Mouse (Mus musculus) forebrain, embryonic 16.5 days (tissue): ENCODE measurements around the gene Dclk3. TPM values are rescaled to one million over a fixed set of nuclear protein-coding genes. Genes with fewer than 3 reads are reported as not detected.

Source experiments
- ATAC-seq: fragments of 200-750 bp; cut with Nextera tagmentation; 2 replicates; pipeline ENCODE4 v1.8.0; 2017; ENCODE audit warnings: mild to moderate bottlenecking, moderate library complexity
- H3K27ac ChIP-seq: fragments of 300-500 bp; sonication (generic); 2 replicates; pipeline ENCODE4 v1.5.1; 2014; ENCODE audit warnings: low read length, control low read depth
- H3K27me3 ChIP-seq: fragments of 300-500 bp; sonication (generic); replicated peaks from 2 replicates; pipeline ENCODE4 v1.6.1; 2014; ENCODE audit warnings: low read length; ENCODE audit not compliant: control insufficient read depth, insufficient read depth
- H3K36me3 ChIP-seq: fragments of 300-500 bp; sonication (generic); 2 replicates; pipeline ENCODE4 v1.6.1; 2014; ENCODE audit not compliant: control insufficient read depth, insufficient read depth
- H3K4me1 ChIP-seq: fragments of 300-500 bp; sonication (generic); replicated peaks from 2 replicates; pipeline ENCODE4 v1.6.1; 2014; ENCODE audit warnings: low read length; ENCODE audit not compliant: control insufficient read depth, insufficient read depth
- H3K4me2 ChIP-seq: fragments of 300-500 bp; sonication (generic); 2 replicates; pipeline ENCODE4 v1.6.1; 2014; ENCODE audit warnings: mild to moderate bottlenecking, low read length, control low read depth
- H3K4me3 ChIP-seq: fragments of 300-500 bp; sonication (generic); replicated peaks from 2 replicates; pipeline ENCODE4 v1.5.1; 2014; ENCODE audit warnings: mild to moderate bottlenecking, low read length, control low read depth
- H3K9ac ChIP-seq: fragments of 300-500 bp; sonication (generic); replicated peaks from 2 replicates; pipeline ENCODE4 v1.6.1; 2014; ENCODE audit warnings: low read depth, low read length, control low read depth
- H3K9me3 ChIP-seq: fragments of 300-500 bp; sonication (generic); 2 replicates; pipeline ENCODE4 v1.6.1; 2016; ENCODE audit warnings: low read length; ENCODE audit not compliant: control insufficient read depth
- WGBS: fragments of 180-500 bp; shearing (Covaris S2); extraction: QIAGEN DNeasy Blood & Tissue Kit; methylation state at CpG from one replicate; pipeline ENCODE4 v1.1.7; 2014; 5-methylcytosine and 5-hydroxymethylcytosine counted together
- polyA plus RNA-seq: library from polyadenylated mRNA; unstranded; fragments of >200 nt; fragmentation: Nextera tagmentation; extraction: Ambion mirVana; gene quantifications from 2 replicates; pipeline ENCODE4 v1.2.1, GENCODE M21; 2015

Dclk3 gene
- polyA plus RNA-seq, 1 experiment from 2014 or later, result 8.3 TPM

DNA sequence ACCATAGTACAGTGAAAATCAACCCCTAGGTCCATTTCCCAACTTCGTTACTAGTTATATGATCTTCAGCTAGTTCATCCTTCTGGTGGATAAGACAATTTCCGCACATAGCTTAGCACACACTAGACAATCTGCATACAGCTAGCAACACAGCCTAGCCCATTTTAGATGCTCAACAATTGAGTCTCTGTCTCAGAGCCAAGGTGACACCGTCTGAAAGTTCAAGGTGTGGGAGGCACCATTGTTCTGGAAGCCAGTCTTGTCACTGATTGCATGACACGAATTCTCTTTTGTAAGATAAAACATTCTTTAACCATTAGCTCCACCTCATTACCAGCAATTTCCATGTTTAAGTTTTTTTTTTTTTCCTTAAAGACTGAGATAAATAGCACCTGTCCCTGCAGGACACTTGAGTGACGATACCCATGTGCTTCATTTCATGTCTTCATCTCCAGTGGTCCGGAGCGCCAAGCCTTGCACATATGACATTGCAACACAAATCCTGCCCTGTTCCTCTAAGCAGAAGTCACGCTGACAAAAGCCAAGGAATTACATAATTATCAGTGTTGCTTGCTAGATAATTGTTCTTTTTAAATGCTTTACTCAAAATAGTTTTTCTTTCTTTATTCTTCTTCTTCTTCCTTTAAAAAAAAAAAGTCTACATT, 10.1 kb upstream of the Dclk3 start:
- ATAC-seq, result no peak
- Histone ChIP-seq H3K4me3 (no peak overlapping the region), H3K4me1 (no peaks in the 10 kb centered on the region), H3K27ac (no peak overlapping the region), H3K9me3 (no peaks in the 10 kb centered on the region), H3K36me3 (no peaks in the 10 kb centered on the region), H3K9ac (no peak overlapping the region), H3K4me2 (no peak overlapping the region), H3K27me3 (no peaks in the 10 kb centered on the region)
- WGBS, result 64% methylated on average over 8 of the region's 8 CpGs

DNA sequence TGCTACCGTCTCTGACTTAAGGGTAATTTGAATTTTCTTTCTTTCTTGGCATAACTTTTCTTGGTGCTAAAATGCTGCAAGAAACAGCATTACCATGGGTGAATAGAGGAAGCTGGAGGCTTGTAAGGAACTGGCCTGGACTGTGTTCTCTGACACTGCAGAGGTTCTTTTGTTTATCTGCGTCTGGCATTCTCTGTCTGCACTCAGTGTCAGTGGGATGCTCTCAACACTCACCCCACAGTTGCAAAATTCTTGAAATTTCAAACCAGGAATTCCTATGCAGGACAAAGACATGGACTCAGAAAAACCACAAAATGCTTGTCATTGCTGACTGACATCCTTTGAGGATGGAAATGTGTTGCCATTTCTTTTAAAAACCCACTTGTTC, 9.5 kb upstream of the Dclk3 start:
- Histone ChIP-seq H3K36me3 (no peaks in the 10 kb centered on the region), H3K27ac (no peak overlapping the region), H3K27me3 (no peaks in the 10 kb centered on the region), H3K4me2 (no peak overlapping the region), H3K4me3 (no peak overlapping the region), H3K9me3 (no peaks in the 10 kb centered on the region), H3K4me1 (no peaks in the 10 kb centered on the region), H3K9ac (no peak overlapping the region)
- WGBS, result 35% methylated on average over 2 of the region's 2 CpGs
- no peak for ATAC-seq

DNA sequence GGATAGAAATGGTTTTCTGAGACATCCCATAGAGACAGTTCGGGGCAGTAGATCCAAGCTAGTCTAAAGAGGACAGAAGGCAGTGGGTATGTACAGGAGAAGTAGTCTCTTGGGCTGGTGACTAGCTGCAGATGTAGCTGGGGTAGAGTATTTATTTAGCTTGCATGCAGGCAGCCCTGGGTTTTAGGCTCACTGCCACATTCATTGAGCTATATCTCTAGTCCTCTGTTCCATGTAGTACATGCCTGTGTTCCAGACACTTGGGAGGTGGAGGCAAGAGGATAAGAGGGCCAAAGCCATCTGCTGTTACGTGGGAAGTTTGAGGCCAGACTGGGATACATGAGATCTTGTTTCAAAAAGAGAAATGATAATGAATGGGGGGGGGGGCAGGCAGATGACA, 3.5 kb upstream of the Dclk3 start:
- Histone ChIP-seq H3K9ac (no peak overlapping the region), H3K4me2 (no peak overlapping the region), H3K27ac (no peak overlapping the region), H3K27me3 (peaks cover 4% of the 10 kb centered on the region; the same call in 1 of the 2 replicates), H3K9me3 (no peaks in the 10 kb centered on the region), H3K36me3 (no peaks in the 10 kb centered on the region), H3K4me1 (peaks cover 7% of the 10 kb centered on the region), H3K4me3 (no peak overlapping the region)
- WGBS, result 87% methylated on average over 2 of the region's 2 CpGs
- ATAC-seq, result no peak

DNA sequence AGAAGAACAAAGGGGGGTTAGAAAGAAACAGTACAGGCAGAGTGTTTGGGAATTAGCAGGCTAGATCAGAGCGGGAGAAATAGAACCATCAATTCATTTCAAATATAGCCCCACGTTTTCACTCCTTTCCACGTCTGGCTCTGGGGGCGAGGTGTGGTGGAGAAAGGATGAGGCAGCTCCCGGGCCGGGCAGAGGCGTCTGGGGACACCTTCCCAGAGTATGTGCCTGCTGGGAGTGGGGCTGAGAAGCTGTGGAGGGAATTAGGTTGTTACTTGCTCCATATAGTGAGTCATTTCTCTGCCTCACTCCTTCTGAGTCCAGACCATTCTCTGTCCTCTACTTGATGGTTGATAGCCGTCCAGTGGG, 938 bp downstream of the Dclk3 start:
- H3K4me2 ChIP-seq, result peak overlapping the region; percentile 69
- H3K27me3 ChIP-seq, result peaks cover 4% of the 10 kb centered on the region; the same call in 1 of the 2 replicates
- no peak for ATAC-seq
- H3K9ac ChIP-seq, result no peak overlapping the region
- no peaks in the 10 kb centered on the region for H3K36me3 ChIP-seq
- 57% methylated on average over 8 of the region's 8 CpGs for WGBS
- H3K4me1 ChIP-seq, result peaks cover 7% of the 10 kb centered on the region
- H3K27ac ChIP-seq, result no peak overlapping the region
- H3K4me3 ChIP-seq, result peak overlapping the region; percentile 55
- H3K9me3 ChIP-seq, result no peaks in the 10 kb centered on the region

DNA sequence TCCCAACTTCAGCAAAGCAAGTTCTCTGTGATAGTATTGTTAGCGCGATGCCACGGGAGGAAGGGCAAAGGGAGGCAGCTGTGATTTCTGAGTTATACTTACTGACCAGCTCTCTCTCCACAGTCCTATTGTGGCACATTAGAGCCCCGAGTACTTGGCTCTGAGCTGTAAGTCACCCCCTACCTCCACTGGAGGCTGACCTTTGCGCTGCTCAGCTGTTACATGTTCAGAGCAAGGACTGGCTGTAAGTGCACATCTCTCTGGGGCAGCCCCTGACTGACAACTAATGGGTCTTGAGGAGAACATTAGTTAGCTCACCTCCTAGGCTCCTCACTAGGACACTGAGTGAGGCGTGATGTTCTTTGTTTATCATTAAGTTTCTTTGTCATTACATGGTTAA, 1.6 kb downstream of the Dclk3 start:
- Histone ChIP-seq H3K4me3 (no peak overlapping the region), H3K4me1 (peaks cover 7% of the 10 kb centered on the region), H3K9ac (no peak overlapping the region), H3K9me3 (no peaks in the 10 kb centered on the region), H3K27ac (no peak overlapping the region), H3K36me3 (no peaks in the 10 kb centered on the region), H3K27me3 (peaks cover 4% of the 10 kb centered on the region; the same call in 1 of the 2 replicates), H3K4me2 (0 out of 2 replicates have a peak overlapping the region, but pooled peaks have one; percentile 10)
- WGBS, result 86% methylated on average over 6 of the region's 6 CpGs
- no peak for ATAC-seq

DNA sequence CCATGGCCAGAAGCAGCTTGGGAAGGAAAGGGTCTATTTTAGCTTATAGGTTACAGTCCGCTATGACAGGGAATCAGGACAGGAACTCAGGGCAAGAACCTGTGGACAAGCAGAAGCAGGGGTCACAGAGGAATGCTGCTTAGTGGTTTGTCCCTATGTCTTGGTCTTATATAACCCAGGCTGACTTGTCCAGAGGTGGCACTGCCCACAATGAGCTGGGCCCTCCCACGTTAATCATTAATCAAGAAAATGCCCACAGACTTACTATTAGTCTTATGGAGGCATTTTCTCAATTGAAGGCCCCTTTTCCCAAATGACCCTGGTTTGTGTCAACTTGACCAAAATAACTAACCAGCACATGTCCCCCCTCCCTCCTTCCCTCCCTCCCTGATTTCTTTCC, 2.3 kb downstream of the Dclk3 start:
- Histone ChIP-seq H3K4me1 (peaks cover 7% of the 10 kb centered on the region), H3K4me3 (no peak overlapping the region), H3K27ac (no peak overlapping the region), H3K27me3 (peaks cover 4% of the 10 kb centered on the region; the same call in 1 of the 2 replicates), H3K9me3 (no peaks in the 10 kb centered on the region), H3K9ac (no peak overlapping the region), H3K4me2 (no peak overlapping the region), H3K36me3 (no peaks in the 10 kb centered on the region)
- WGBS, result 77% methylated on average over 2 of the region's 2 CpGs
- ATAC-seq, result no peak

DNA sequence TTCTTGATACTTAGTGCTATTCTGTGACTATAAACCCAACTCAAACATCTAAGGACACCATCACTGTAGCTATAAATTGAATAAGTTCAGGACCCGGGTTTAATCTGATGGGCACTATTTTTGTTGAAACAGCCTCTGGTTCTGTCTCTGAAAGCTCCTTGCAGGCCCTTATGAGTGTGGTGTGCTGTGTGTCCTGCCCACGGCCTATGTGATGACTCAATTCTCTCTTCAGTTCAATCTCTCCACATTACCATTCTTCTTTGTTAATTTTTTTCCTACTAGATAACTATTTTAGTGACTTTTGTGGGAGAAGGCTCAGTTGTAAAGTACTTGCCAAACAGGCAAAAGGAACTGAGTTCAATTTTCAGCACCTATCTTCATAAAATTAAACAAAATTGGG, 7.3 kb downstream of the Dclk3 start:
- WGBS, result 74% methylated on average over 2 of the region's 2 CpGs
- no peaks in the 10 kb centered on the region for H3K36me3 ChIP-seq
- no peak overlapping the region for H3K4me3 ChIP-seq
- no peaks in the 10 kb centered on the region for H3K27me3 ChIP-seq
- H3K9me3 ChIP-seq, result no peaks in the 10 kb centered on the region
- H3K9ac ChIP-seq, result no peak overlapping the region
- no peak overlapping the region for H3K27ac ChIP-seq
- H3K4me2 ChIP-seq, result no peak overlapping the region
- no peak for ATAC-seq
- no peaks in the 10 kb centered on the region for H3K4me1 ChIP-seq

DNA sequence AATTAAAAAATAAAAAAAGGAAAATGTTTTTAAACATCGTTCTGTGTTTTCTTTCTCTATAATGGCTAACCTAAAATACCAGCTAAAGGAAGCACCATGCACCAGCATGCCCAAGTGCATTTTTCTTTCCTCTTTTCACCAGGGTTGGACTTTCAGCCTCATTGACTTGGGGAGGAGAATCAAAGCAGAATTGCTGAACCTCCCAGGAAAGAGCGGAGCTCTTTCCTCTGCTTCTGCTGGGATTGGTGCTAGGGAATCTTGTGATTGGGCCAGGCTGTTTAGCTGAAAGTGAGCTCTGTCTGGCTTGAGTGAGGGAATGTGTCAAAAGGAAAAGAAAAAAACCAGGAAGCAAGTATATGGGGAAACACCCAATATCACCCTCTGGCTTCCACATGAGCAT, 10.1 kb downstream of the Dclk3 start:
- Histone ChIP-seq H3K9me3 (no peaks in the 10 kb centered on the region), H3K4me2 (no peak overlapping the region), H3K4me1 (no peaks in the 10 kb centered on the region), H3K27me3 (no peaks in the 10 kb centered on the region), H3K27ac (no peak overlapping the region), H3K36me3 (no peaks in the 10 kb centered on the region), H3K4me3 (no peak overlapping the region), H3K9ac (no peak overlapping the region)
- 87% methylated on average over 2 of the region's 2 CpGs for WGBS
- no peak for ATAC-seq

DNA sequence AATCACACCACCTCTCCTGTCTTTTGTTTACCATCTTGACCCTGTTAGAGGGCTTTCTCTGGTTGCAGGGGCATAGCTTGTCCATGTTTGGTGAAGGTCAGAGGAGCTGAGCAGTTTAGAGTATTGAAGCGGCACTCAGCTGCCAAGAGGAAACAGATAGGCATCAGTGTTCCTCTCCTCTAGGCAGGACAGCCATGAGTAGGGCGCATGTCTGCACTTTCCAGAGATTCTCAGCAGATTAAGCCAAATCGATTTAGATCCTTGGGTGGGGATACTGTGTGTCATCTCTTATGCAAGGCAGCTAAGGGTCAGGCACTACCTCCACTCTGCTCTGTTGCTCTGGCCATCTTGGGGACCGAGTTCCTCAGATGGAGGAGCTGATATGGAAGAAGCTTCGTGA, 11.0 kb downstream of the Dclk3 start:
- Histone ChIP-seq H3K4me2 (no peak overlapping the region), H3K9me3 (no peaks in the 10 kb centered on the region), H3K27ac (no peak overlapping the region), H3K9ac (no peak overlapping the region), H3K27me3 (no peaks in the 10 kb centered on the region), H3K36me3 (no peaks in the 10 kb centered on the region), H3K4me1 (no peaks in the 10 kb centered on the region), H3K4me3 (no peak overlapping the region)
- ATAC-seq, result no peak
- WGBS, result 92% methylated on average over 5 of the region's 5 CpGs

DNA sequence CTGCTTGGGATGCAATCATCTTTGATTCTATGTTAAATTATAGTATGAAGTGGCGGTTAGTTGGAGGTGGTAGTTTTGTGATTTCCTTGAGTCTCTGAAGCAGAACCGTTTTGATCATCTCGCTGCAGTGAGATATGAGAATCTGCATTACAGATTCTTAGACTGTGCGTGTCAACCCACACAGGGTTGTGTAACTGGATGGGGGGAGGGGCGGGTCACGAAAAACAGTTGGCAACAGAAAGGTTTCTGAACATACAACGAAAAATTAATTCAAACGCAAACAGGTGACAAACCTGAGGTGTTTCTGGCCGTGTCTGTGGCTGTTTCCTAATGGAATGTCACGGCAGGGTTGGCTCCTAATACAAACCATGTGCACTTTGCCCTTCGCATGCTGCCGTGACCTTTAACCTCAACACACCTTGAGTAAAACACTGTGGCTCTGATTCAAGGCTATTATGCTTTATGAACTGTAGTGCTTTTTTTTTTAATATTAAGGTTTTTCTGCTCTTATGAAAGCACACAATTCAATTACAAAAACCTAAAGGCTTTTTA, 12.0 kb downstream of the Dclk3 start:
- no peak for ATAC-seq
- Histone ChIP-seq H3K36me3 (no peaks in the 10 kb centered on the region), H3K27me3 (no peaks in the 10 kb centered on the region), H3K4me2 (no peak overlapping the region), H3K9ac (no peak overlapping the region), H3K4me3 (no peak overlapping the region), H3K9me3 (no peaks in the 10 kb centered on the region), H3K27ac (no peak overlapping the region), H3K4me1 (no peaks in the 10 kb centered on the region)
- WGBS, result 86% methylated on average over 12 of the region's 12 CpGs
